Mouse (Mus musculus) adrenal gland, postnatal 36 days (tissue): ENCODE data around the gene Cic. TPM values are rescaled to one million over a fixed set of nuclear protein-coding genes. Genes with fewer than 3 reads are reported as not detected.
A peak's percentile ranks its signal among the peaks of the same experiment; 100 is the strongest.
"Not testable (repeated sequence)": the region's sequence is repeated elsewhere in the genome, so short reads cannot be mapped to it uniquely, and the experiment has no call there.

ENCODE experiments used
- DNase-seq, 2 experiments: peaks; one replicate each; pipeline ENCODE4 v3.0.0; 2021; ENCODE audit warnings: mixed read lengths in 1 of 2
- total RNA-seq, 2 experiments: library from RNA; stranded (reverse); gene quantifications; 2 replicates each; pipeline ENCODE4 v1.2.3; 2021

The Cic gene
- total RNA-seq, 2 experiments from 2014 or later = 94.8 to 116 TPM

DNA sequence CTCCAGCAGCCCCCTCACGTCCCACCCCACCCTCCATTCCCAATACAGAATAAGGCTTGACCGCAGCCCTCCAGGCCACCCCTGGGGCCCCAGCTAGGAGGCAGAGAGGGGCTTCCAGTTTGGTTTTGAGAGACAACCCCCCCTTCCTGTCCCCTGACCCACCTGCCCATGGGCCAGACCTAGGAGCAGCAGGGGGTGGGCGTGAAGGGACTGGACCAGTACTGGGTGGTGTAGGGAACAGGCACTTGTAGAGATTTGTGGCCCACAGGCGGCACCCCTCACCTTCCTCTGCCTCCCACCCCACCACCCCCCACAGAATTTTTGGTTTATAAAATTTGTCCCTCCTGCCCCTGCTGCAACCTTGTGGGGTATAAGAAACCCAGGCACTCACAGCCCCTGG lies 24.1 kb upstream of the Cic start:
- no peak for DNase-seq

DNA sequence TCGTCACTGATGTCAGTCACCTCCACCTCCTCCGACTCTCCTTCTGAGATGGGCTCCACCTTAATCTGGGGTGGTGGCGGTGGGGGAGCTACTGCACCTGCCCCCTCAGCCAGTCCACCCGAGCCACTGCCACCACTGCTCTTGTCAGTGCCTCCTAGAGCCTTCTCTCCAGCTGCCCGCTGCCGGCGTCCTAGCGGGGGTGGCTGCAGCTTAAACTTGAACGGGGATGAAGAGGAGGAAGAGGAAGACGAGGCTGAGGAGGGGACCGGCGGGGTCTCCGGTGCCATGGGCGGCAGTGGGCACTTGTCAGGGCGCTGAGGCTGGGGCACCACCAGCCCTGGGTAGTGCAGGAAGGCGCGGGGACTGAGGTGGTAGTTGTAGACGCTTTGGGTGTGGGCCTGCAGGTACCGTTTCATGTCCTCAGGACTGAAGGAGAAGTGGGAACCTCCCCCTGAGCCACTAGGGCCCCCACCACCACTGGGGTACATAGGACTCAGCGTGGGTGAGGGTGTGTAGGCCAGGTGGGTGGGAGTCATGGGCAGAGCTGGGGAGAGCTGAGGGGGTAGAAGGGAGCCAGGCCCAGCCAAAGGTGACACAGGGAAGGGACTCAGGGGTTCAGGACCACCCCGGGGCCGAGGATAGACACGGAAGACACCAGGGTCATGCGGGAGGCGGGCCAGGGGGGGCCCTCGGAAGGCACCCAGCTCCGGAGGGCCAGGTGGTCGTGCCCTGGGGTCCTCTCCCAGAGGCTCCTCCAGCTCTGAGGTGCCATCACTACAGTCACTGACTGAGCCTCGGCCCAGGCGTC lies 22.7 kb upstream of the Cic start:
- no peak for DNase-seq

DNA sequence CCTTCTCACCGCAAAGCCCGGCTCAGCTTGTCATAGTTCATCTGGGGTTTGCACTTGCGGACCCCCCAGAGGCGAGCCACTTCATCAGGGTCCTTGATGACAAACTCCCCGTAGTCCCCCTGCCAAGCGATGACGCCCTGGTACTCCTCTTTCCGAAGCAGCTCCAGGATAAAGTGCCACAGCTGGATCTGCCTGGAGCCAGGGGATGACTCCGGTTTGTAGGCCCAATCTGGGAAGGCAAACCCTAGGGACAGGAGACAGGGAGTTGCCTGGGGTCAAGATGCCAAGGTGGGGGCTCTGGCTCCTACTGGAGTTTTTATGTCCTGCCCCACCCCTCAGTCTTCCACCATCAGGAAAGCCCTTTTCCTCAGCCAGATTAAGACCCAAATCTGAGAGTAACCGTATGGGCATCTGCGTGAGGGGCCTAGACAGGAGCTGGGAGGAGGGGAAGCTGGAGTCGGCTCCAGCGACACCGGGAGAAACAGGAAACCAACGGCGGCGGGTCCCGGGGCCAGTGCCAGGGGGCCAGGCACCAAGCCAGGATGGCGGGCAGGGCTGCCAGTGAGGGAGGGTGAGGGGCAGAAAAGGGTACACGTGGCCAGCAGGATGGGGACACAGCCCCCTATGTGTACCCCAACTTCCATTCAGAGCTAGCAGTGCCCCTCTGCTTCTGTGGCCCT lies 21.3 kb upstream of the Cic start:
- peak; percentile 67 to 73 for DNase-seq

DNA sequence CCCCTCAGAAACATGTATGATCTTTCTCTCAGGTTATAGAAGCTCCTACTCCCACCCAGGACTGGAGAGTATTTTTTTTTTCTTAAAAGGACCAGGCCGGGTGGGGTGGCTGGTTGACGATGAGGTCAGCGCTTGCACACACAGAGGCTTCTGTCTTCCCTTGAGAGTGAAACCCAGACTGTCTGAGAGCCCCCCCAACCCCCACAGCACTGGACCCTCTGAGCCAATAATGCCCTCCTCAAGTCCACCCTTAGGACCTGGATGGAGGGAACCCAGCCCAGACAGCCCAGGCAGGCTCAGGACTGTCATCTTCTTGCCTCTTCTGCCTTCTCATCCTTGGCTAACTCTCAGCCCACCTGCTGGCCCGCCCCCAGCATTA lies 20.8 kb upstream of the Cic start:
- DNase-seq = no peak

DNA sequence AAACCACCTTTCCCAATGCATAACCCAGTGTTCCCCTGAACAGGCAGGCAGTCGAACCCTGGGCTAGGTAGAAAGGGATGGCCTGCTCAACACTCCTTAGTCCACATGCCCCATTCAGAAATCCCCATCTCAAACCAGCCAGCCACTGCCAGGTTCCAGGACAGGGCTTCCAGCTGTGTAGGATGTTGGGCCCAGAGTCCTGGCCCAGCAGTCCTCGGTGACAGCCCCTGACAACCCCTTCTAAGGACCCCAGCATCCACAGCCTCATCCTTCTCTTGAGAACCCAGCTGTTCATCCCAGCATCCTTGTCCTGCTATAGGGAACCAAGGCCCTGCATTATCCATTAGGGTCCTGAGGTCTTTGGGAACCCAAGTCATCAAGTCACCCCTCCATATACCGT lies 20.0 kb upstream of the Cic start:
- no peak for DNase-seq

DNA sequence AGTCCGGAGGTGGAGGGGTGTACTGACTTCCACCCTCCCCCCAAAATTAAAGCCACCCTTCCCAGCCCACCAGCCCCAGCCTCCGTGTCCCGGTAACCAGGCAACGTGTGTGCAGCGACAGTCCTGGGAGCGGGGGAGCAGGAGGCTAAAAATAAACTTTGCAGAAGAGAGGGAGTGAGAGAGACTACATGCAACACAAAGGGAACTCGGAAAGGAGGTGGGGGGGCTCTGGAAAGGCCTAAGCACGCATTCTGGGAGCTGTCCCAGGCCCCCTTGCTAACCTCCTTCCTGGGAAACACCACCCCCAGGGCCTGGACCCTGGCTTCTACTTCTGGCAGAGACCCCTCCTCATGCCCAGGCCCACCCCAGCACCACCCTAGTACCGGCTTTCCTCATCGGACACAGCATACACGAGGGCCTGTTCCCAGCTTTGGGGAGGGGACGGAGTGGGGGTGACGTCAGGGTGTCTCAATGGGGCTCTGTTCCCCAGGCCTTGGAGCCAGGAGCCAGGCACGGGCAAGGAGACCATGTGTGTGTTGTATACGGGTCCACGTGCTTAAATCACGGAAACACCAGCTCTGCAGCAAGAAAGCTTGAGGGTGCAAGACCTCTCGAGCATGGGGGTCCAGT lies 19.4 kb upstream of the Cic start:
- DNase-seq = peak; percentile 45 to 66

DNA sequence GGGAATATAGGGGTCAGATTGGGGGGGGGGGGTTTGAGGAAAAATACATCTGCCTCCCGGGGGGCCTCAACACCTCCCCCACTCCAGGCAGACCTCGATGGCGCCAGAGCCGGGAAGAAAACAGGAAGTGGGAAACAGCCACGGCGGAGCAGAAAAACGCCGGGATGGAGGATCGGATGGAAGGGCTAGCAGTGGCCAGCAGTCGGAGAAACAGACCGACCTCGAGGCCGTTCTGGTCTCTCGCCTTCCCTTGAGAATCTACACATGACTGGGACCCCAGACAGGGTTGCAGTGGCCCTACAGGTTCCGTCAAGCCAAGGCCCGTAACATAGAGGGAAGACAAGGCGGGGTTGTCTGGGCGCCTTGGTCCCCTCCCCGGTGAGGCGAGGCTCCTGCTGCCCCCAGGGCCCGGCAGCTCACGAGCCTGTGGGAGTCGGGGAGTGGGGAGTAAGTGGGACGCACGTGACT lies 18.6 kb upstream of the Cic start:
- peak in 1 of 2 experiments; percentile 39 for DNase-seq

DNA sequence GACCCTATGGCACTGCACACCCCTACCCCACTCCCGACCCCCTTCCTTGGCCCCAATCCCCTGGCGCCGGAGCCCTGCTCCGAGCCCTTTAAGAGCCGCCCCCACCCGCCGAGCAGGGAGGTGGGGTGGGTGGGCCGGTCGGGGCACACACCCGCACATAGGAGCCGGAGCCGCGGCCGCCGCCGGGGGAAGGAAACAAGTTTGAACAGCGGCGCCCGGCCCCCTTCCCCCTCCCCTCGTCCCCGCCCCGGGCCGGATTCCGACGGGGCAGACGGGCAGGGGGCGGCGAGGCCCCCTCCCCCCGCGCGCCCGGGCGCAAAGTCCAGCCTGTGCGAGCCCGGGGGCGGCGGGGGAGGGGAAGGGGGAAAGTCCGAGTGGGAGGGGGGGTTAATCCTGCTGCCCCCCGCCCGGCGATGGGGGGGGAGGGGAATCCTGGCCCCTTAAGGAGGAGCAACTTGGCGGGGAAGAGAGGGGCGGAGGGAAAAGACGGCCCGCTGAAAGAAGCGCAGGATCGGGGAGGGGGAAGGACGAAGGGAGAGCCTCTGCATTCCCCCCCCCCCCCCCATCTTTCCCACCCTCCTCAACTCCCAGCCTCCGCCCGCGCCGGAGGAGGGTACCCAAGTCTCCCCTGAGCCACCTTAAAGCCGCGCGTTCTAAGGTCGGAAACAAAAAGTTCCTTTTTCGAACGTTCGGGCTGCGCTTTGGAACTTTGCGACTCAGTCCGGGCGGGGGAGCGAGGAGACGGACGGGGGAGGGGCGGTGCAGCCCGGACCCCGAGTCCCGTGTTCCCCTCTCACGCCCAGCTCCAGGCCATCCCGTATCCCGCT lies 18.0 kb upstream of the Cic start:
- DNase-seq = peak; percentile 74 to 87

DNA sequence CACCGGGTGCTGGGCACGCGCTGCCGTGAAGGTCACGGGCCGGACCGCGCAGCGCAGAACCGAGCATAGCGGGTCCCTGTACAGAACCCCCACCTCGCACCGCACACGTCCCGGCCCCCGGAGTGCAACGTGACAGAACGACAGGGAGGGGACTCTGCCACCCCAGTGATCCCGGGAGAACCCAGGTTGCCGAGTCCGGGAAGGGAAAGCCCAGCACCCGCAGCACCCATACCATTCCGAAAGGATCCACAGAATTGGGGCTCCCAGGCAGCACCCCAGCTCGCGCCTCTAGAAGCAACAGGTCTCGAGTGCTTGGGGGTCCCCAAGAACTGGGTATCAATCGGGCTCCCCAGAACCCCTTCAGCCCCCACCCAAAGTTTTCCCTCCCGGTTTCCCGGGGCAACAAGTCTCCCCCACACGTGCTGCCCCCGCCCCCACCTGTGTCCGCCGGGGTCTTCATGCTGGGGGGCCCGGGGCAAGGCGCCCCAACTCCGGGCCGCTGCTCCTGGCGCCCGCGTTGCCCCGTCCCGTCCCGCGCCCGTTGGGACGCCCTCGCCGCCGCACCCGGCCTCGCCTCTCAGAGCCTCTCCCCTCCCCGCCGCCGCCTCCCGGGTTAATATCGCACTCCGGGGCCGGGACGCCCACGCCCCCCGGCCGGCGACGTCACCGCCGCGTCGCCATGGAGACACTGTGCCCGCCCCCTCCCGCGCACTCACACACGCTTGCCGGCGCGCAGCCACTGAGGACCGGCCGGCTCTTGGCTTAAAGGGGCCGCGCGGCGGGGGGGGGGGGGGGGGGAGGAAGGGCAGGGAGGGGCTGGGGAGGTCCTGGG lies 17.1 kb upstream of the Cic start, which contains the start of gene Erf:
Gene Erf (minus strand): TSS at position 621 of the 832 bp plus-strand sequence.
- DNase-seq = peak; percentile 96 to 97

DNA sequence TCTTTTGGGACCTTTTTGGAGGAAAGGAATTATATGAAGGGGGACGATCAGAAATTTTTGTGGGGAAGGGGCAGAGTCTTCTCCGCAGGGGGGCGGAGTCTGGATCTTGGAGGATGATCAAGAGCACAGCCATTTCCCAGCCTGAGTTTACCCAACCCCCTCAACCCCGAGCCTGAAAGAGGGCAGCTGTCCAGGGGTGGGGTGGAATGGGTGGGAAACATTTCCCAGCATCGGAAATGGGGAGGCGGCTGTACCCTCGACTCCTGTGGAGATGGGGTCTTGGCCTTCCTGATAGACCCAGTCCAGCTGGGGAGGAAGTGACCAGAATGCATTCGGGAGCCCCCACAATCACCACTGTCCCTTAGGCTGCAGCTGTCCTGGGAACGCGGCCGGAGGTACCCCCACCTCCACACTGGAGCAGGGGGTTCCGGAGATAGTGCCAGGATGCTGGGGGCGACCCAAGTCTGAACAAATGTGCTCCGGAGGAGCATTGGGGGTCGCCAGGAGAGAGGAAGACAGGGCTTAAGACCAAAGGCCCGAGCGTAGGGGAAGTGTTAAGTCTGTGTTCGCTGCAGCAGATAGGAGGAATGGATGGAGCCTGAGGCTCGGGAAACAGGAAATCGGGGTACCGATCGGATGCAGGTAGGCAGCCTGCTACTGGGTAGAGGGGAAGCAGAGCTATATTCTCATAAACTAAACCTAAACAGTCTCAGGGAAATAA lies 16.3 kb upstream of the Cic start:
- DNase-seq = peak; percentile 35 to 71

DNA sequence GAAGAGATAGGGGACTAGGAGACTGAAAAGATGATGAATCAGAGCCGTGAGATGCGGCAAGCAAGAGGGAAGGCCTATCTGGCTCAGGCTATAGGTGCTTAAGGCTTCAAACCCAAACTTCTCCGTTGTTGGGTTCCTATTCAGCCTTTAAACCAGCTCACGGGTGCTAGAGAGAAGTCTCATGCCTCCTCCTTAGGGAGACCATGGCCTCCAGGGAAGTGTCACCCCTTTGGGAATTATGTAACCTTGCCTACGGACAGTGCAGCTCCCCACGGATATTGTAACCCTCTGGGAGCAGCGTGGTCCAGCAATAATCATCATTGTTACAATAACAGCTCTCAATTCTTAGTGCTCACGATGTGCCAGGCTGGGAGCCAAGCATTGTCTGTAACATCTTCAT lies 15.7 kb upstream of the Cic start:
- DNase-seq = no peak

DNA sequence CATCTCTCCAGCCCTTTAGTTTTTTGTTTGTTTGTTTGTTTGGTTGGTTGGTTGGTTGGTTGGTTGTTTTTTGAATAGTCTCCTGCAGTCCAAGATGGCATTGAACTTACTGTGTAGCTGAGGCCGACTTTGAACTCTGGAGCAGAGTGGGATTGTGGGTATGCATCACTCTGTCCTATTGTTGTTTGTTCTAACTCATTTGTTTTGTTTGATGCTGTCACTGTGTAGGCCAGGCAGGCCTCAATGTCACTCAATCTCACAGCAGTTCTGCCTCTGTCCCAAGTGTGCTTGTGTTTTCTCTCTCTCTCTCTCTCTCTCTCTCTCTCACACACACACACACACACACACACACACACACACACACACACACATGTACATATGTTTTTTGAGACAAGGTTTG lies 5.6 kb upstream of the Cic start:
- DNase-seq = no peak

DNA sequence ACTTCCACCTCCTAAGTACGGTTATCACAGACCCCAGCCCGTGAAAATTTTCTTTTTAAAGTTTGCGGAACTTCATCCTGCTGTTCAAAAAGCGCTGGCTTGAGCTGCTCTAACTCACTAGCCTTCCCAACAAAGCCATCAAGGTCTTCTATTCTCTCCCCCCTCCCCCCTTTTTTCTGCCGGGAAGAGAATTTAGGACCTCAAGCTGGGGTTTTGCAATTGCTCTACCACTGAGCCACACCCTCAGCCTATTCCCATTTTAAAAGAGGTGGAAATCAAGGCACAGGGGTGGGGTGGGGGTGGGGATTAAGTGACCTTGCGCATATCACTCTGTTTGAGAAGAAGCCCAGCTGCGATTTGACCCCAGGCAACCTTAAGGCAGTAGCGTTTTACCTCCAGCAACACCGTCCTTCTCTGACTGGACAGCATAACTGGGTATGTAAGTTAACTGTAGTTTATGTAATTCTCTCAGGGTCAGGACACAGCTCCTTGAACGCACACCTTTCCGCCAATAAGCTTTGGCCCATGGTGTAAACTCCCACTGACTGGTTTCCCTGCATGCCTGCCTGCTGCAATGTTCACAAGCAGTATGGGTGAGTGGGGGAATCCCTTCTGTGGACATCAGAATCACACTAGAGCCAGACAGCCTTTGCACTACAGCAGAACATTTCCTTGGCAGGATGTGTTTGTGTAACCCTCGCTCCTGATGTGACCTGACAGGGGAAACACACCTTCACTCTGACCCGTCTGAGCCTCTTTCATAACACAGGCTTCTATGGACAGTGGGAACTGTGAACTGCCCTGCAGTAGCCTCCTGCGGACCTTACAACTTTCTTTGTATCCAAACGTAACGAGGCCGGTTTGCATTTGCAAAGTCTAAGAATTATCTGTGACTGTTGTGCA lies 3.3 kb upstream of the Cic start:
- no peak for DNase-seq

DNA sequence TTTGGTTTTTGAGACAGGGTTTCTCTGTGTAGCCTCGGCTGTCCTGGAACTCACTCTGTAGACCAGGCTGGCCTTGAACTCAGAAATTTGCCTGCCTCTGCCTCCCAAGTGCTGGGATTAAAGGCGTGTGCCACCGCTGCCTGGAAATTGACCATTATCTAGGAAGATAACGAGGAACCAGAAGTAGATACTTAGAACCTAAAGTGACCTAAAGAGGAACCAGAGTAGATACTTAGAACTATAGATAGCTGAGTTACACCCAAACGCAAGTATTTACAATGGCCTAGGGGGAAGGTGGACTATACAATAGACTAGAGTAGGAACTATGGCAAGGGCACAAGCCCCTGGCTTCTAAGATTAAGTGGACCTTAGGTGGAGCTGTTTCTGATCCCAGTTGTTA lies 1.8 kb upstream of the Cic start:
- not testable (repeated sequence) for DNase-seq

DNA sequence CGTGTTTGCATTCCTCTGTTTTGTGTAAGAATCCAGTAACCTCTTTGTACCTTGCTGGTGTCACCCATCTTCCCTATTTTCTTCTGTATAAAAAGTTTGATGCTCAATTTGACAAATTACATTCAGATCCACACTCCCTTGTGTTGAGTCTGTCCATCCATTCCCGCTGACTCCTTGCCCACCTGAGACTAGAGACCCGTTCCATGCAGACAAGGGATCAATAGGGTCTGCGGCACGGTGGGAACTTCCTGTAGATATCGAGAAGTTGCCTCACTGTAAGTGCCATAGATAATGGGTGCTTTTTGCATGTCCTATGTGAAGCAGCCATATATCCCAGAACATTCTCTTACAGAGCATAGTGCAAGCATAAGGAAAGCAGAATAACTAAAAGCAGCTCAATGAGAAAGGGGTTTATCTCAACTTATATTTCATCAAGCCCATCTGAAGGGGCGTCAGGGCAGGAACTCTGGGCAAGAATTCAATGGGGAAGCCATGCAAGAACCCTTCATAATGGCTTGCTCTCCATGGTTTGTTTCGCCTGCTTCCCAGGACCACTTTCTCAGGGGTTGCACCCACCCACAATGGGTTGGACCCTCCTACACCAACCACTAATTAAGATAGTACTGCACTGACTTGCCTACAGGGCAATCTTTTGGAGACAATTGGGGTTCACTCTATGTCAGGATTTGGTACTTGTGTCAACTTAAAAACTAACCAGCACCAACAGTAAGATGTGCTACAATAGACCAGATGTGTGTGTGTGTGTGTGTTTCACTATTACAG lies 1.1 kb upstream of the Cic start:
- DNase-seq = no peak

DNA sequence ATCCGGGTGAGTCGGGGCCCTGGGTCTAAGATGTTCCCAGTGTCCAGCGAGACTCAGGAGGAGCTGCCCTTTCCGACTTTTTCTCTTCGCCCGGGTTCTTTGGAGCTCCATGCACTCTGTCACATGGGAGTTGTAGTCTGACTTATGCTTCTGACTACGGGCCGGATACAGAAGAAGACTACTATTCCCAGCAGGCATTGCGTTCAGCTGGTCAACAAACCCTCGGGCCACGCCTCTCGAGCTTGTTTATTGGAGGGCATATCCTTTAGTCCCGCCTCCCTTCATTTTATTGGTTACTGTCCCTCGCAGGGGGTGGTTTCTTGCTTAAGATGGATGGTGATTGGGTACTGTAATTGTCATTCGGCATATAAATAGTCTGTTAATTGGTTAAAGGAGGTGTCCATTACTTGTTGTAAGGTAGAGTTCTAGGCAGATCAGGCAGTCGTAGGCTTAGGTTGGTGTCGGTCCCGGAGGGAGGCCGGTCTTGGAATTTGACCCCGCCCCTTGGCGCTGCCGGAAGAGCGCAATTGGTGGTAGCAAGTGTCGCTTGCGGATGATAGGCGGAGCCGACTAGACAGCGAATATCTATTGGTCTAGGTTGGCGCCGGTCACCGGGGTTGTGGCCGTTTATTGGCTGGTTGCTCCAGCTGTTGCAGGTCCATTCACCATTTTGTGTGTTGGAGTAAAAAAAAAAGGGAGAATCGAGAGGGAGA lies 403 bp downstream of the Cic start:
- DNase-seq = peak; percentile 98

DNA sequence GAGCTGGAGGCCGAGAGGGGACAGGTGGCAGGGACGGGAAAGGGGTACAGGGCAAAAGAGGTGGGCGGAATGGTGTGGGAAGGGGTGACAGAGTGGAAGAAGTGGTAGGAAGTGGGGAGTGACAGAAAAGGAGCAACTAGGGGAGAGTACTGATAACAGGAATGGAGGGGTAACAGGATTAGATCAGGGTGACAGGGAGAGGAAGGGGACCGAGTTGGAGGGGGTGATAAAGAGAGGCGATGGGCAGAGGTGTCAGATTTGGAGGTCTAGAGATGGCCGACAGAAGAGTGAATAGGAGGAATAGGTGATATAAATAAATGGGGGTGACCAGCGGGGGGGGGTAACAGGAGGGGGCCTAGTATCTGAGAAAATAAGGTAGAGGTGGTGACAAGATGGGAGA lies 1.1 kb downstream of the Cic start:
- no peak for DNase-seq

DNA sequence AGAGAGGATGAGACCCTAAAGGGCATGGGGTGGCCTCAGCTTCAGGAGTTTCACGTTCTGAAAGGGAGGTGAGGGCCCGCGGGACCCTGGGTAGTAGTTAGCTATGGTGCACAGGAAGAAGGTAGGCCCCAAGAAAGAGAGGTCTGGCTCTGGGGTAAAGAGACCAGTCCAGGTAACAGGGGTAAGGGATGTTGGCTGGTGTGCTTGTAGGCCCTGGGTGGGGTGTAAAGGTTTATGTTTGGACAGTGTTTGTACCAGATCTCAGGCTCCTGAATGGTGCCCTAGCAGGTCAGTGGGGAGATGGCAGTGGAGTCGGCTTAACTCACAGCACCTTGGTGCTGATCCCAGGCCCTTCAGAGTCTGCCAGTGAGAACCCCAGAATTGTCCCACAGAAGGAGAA lies 1.5 kb downstream of the Cic start:
- no peak for DNase-seq
